Mouse (Mus musculus) lung, embryonic 16.5 days (tissue): ENCODE results near the gene Fnip1. TPM values are rescaled to one million over a fixed set of nuclear protein-coding genes. Genes with fewer than 3 reads are reported as not detected.
"Not testable (repeated sequence)": the region's sequence is repeated elsewhere in the genome, so short reads cannot be mapped to it uniquely, and the experiment has no call there.

ENCODE experiments used
- ATAC-seq: fragments of 200-750 bp; cut with Nextera tagmentation; 2 replicates; pipeline ENCODE4 v1.8.0; 2017; ENCODE audit warnings: low read depth, mild to moderate bottlenecking, moderate library complexity
- H3K27ac ChIP-seq: fragments of 300-500 bp; sonication (generic); 2 replicates; pipeline ENCODE4 v1.5.1; 2014; ENCODE audit warnings: mild to moderate bottlenecking, control low read depth, low read length
- H3K27me3 ChIP-seq: fragments of 300-500 bp; sonication (generic); 2 replicates; pipeline ENCODE4 v1.6.1; 2014; ENCODE audit warnings: low read depth, low read length, mixed read lengths; ENCODE audit not compliant: control insufficient read depth, insufficient read depth
- H3K36me3 ChIP-seq: fragments of 300-500 bp; sonication (generic); 2 replicates; pipeline ENCODE4 v1.6.1; 2014; ENCODE audit warnings: low read length; ENCODE audit not compliant: control insufficient read depth, insufficient read depth
- H3K4me1 ChIP-seq: fragments of 300-500 bp; sonication (generic); replicated peaks from 2 replicates; pipeline ENCODE4 v1.6.1; 2014; ENCODE audit warnings: low read length, mixed read lengths; ENCODE audit not compliant: control insufficient read depth, insufficient read depth
- H3K4me2 ChIP-seq: fragments of 300-500 bp; sonication (generic); 2 replicates; pipeline ENCODE4 v1.6.1; 2014; ENCODE audit warnings: low read depth, low read length, control low read depth
- H3K4me3 ChIP-seq: fragments of 300-500 bp; sonication (generic); 2 replicates; pipeline ENCODE4 v1.5.1; 2014; ENCODE audit warnings: mild to moderate bottlenecking, low read length, control low read depth
- H3K9ac ChIP-seq: fragments of 300-500 bp; sonication (generic); 2 replicates; pipeline ENCODE4 v1.6.1; 2014; ENCODE audit warnings: low read length, control low read depth
- H3K9me3 ChIP-seq: fragments of 300-500 bp; sonication (generic); 2 replicates; pipeline ENCODE4 v1.6.1; 2016; ENCODE audit warnings: low read length; ENCODE audit not compliant: control insufficient read depth
- WGBS: fragments of 180-500 bp; shearing (Covaris S2); extraction: QIAGEN DNeasy Blood & Tissue Kit; methylation state at CpG from one replicate; pipeline ENCODE4 v1.1.7; 2014; 5-methylcytosine and 5-hydroxymethylcytosine counted together
- polyA plus RNA-seq: library from polyadenylated mRNA; unstranded; fragments of >200 nt; fragmentation: Nextera tagmentation; extraction: Ambion mirVana; gene quantifications from 2 replicates; pipeline ENCODE4 v1.2.1, GENCODE M21; 2015

Fnip1 gene
- polyA plus RNA-seq, 1 experiment from 2014 or later, result 10.1 TPM

- Histone ChIP-seq H3K4me1 (peaks cover 18% of the 10 kb centered on the region), H3K4me3 (peak overlapping the region; percentile 96), H3K9me3 (no peaks in the 10 kb centered on the region), H3K27me3 (no peaks in the 10 kb centered on the region), H3K27ac (no peak overlapping the region), H3K36me3 (no peaks in the 10 kb centered on the region), H3K4me2 (peak overlapping the region; percentile 78), H3K9ac (peak overlapping the region; percentile 97)
- ATAC-seq, result no peak
- 12% methylated on average over 11 of the region's 11 CpGs for WGBS
These were observed 1.1 kb downstream of the Fnip1 start for GRCm38 (mm10) chr11:54438991-54439690.

GRCm38 (mm10) chr11:54439691-54440029, 1.7 kb downstream of the Fnip1 start:
- Histone ChIP-seq H3K4me1 (peaks cover 18% of the 10 kb centered on the region), H3K36me3 (no peaks in the 10 kb centered on the region), H3K27ac (no peak overlapping the region), H3K9ac (peak overlapping the region; percentile 97), H3K4me2 (peak overlapping the region; percentile 78), H3K27me3 (no peaks in the 10 kb centered on the region), H3K4me3 (peak overlapping the region; percentile 96), H3K9me3 (no peaks in the 10 kb centered on the region)
- 58% methylated on average over 3 of the region's 3 CpGs for WGBS
- ATAC-seq, result no peak

DNA sequence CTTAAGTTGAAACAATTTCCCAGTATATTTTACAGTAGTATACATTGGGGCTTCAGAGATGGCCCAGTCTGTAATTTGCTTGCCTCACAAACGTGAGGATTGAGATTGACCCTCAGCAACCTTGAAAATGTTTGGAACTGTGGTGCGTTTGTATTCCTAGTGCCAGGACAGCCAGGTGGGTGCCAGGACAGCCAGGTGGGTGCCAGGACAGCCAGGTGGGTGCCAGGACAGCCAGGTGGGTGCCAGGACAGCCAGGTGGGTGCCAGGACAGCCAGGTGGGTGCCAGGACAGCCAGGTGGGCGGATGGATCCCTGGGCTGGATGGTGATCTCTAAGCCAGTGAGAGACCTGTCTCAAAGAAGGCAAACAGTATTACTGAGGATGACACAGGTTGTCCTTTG, 12.8 kb downstream of the Fnip1 start:
- WGBS, result 95% methylated on average over 3 of the region's 3 CpGs
- not testable (repeated sequence) for H3K27ac ChIP-seq, H3K36me3 ChIP-seq, H3K4me1 ChIP-seq, ATAC-seq, H3K9me3 ChIP-seq, H3K4me2 ChIP-seq, H3K27me3 ChIP-seq, H3K9ac ChIP-seq, H3K4me3 ChIP-seq

DNA sequence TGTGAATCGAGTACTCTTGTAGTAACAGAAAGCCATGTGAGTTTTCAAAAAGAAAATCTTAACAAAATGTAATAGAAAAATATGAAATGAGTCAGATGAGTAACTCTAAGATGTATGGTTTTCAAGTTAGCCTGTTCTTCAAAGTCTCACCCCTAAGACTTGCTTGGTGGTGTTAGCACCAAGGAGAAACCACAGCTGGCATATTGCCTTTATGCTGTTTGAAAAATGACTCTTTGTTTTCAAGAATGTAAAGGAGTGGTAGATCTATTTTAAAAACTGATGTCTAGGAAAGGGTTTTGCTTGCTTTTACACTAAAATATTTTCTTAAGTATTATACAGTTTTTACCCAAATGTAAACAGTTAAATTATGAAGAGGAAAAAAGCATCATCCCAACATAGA, 16.5 kb downstream of the Fnip1 start:
- H3K4me1 ChIP-seq, result peaks cover 5% of the 10 kb centered on the region; the same call in 1 of the 2 replicates
- no peaks in the 10 kb centered on the region for H3K27me3 ChIP-seq
- H3K27ac ChIP-seq, result no peak overlapping the region
- H3K36me3 ChIP-seq, result no peaks in the 10 kb centered on the region
- no peak overlapping the region for H3K4me2 ChIP-seq
- 70% methylated on average over 1 of the region's 1 CpGs for WGBS
- H3K4me3 ChIP-seq, result no peak overlapping the region
- H3K9ac ChIP-seq, result no peak overlapping the region
- no peaks in the 10 kb centered on the region for H3K9me3 ChIP-seq
- no peak for ATAC-seq

- no peaks in the 10 kb centered on the region for H3K27me3 ChIP-seq
- H3K9ac ChIP-seq, result no peak overlapping the region
- no peak overlapping the region for H3K4me2 ChIP-seq
- no peaks in the 10 kb centered on the region for H3K36me3 ChIP-seq
- WGBS, result 55% methylated on average over 2 of the region's 2 CpGs
- peak; percentile 57; the same call in 1 of the 2 replicates for ATAC-seq
- no peak overlapping the region for H3K27ac ChIP-seq
- H3K4me3 ChIP-seq, result no peak overlapping the region
- no peaks in the 10 kb centered on the region for H3K9me3 ChIP-seq
- H3K4me1 ChIP-seq, result peaks cover 5% of the 10 kb centered on the region; the same call in 1 of the 2 replicates
These were observed 18.9 kb downstream of the Fnip1 start for GRCm38 (mm10) chr11:54456875-54457274.

GRCm38 (mm10) chr11:54458168-54458567, 20.2 kb downstream of the Fnip1 start:
- ATAC-seq, result no peak
- Histone ChIP-seq H3K36me3 (no peaks in the 10 kb centered on the region), H3K4me2 (no peak overlapping the region), H3K9me3 (no peaks in the 10 kb centered on the region), H3K4me1 (peaks cover 5% of the 10 kb centered on the region; the same call in 1 of the 2 replicates), H3K27ac (no peak overlapping the region), H3K4me3 (no peak overlapping the region), H3K27me3 (no peaks in the 10 kb centered on the region), H3K9ac (no peak overlapping the region)
- WGBS, result 95% methylated on average over 1 of the region's 1 CpGs

GRCm38 (mm10) chr11:54464557-54465244, 26.7 kb downstream of the Fnip1 start:
- Histone ChIP-seq H3K4me3 (no peak overlapping the region), H3K4me2 (peak overlapping the region; percentile 31), H3K9me3 (no peaks in the 10 kb centered on the region), H3K9ac (no peak overlapping the region), H3K36me3 (no peaks in the 10 kb centered on the region), H3K27ac (peak overlapping the region; percentile 77), H3K27me3 (no peaks in the 10 kb centered on the region), H3K4me1 (peaks cover 11% of the 10 kb centered on the region)
- no peak for ATAC-seq
- WGBS, result 32% methylated on average over 3 of the region's 3 CpGs

DNA sequence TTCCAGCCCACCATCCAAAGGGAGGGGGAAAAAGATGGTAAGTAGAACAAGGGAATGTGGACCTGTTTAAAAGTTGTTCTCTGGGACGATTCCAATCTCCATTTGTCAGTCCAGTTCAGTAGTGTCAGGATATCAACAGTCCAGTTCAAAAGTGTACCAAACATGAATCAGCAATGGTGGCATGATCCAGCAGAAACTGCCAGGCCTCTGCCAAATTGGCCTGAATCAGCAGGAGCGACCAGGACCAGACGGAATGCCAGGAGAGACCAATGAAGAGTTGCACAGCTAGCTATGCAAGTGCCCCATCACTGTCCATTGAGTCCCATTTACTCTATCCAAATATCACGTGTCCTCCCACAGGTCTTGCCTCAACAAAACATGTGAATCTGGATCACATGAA, 34.2 kb downstream of the Fnip1 start:
- Histone ChIP-seq H3K4me3 (no peak overlapping the region), H3K36me3 (peaks cover 6% of the 10 kb centered on the region; the same call in 1 of the 2 replicates), H3K27ac (no peak overlapping the region), H3K9me3 (no peaks in the 10 kb centered on the region), H3K4me1 (no peaks in the 10 kb centered on the region), H3K4me2 (no peak overlapping the region), H3K9ac (no peak overlapping the region), H3K27me3 (no peaks in the 10 kb centered on the region)
- ATAC-seq, result no peak
- WGBS, result 93% methylated on average over 4 of the region's 4 CpGs

GRCm38 (mm10) chr11:54478414-54478813, 40.4 kb downstream of the Fnip1 start:
- H3K4me2 ChIP-seq, result no peak overlapping the region
- H3K4me1 ChIP-seq, result no peaks in the 10 kb centered on the region
- WGBS, result 93% methylated on average over 1 of the region's 1 CpGs
- ATAC-seq, result no peak
- no peak overlapping the region for H3K27ac ChIP-seq
- peaks cover 2% of the 10 kb centered on the region; the same call in 1 of the 2 replicates for H3K9me3 ChIP-seq
- no peak overlapping the region for H3K4me3 ChIP-seq
- no peaks in the 10 kb centered on the region for H3K27me3 ChIP-seq
- no peak overlapping the region for H3K9ac ChIP-seq
- peaks cover 5% of the 10 kb centered on the region; the same call in 1 of the 2 replicates for H3K36me3 ChIP-seq
